Mouse (Mus musculus) right cerebral cortex, adult 18-20 months (tissue): ENCODE measurements around the gene Tmc3.

ENCODE experiments used
- DNase-seq: peaks from one replicate; pipeline ENCODE4 v3.0.0; 2022; ENCODE audit warnings: mixed read lengths

The Tmc3 gene

GRCm38 (mm10) chr7:83639084-83639483 is 54.4 kb downstream of the Tmc3 start:
- DNase-seq, result no peak

- DNase-seq, result no peak
Measured at GRCm38 (mm10) chr7:83640581-83640980, 55.9 kb downstream of the Tmc3 start.

DNA sequence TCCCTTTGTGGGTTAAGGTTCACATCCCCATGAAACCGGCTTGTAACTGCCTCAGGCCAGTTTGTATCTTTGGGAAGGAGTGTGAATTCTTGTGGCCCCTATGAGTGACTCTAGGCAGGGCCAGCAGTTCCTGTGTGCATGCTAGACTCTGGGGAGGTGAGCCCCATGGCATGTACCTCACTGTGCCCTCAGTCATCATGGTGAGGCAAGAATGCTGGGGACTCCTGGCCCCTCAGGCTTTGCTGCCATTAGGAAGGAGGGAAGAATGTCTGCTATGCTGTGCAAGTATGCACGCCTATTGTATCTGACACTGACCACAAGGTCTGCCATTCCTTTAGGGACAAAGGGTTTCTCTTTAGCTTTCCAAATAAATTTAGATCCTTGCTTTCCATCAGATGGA is 56.4 kb downstream of the Tmc3 start:
- no peak for DNase-seq

- DNase-seq, result no peak
Measured at GRCm38 (mm10) chr7:83643581-83643980, 58.9 kb downstream of the Tmc3 start.

GRCm38 (mm10) chr7:83644761-83645160 is 60.0 kb downstream of the Tmc3 start:
- no peak for DNase-seq

- no peak for DNase-seq
Measured at GRCm38 (mm10) chr7:83645476-83645875, 60.7 kb downstream of the Tmc3 start.

GRCm38 (mm10) chr7:83648807-83649206 is 64.1 kb downstream of the Tmc3 start:
- DNase-seq, result peak; percentile 31

DNA sequence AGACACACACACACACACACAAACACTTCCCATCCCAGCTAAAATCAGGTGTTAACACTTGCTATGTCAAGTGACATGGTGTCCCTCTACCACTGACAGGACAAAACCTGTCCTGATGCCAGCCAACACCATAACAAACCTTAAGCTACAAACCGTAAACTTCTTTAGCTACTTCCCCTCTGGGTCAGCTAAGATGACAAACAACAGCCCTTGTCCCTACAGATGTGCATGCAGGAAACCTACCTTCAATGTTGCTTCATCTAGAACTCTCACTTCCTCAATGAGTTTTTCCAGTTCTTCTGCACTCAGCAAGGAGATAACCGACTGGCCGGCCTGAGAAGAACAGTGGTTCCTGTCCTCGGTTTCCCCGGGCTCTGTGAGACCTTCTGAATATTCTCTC is 65.9 kb downstream of the Tmc3 start:
- no peak for DNase-seq

DNA sequence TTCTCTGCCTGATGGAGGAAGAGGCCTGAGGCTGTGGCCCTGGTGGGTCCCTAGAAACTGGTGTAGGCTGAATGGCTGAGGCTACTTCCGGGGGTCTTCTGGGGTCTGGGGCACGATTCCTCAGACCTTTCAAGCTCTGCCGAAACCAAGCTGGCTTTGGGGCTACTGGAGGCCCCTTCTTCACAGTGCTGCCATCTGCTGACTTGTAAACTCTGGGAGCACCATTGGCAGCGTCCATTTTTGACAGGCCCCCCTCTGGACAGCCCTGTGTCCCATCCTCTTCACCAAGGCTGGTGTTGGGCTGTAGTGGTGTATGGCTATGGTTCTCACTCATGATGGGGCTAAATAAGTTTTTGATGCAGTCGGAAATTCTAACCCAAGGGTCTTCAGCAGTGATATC is 67.8 kb downstream of the Tmc3 start:
- DNase-seq, result no peak

- DNase-seq, result no peak
Measured at GRCm38 (mm10) chr7:83653605-83654051, 68.9 kb downstream of the Tmc3 start.

DNA sequence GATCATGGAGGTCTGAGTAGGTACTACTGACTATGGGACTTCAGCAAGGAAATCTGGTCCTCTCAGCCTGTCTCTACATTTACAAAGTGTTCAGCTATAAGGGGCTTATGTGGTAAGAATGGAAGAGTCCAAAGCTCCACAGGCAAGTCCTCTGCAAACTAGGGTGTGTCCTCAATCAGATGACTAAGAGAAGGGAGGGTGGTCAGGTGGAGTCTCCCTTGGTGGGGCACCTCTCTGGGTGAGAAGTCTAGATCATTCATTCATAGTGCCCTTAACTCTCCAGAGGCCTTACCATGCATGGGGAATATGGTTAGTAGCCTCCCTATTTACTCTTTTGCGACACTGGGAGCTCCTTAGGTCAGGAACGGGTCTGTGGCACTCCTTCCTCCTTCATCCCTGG is 69.5 kb downstream of the Tmc3 start:
- no peak for DNase-seq

- DNase-seq, result no peak
Measured at GRCm38 (mm10) chr7:83654938-83655630, 70.4 kb downstream of the Tmc3 start.

- DNase-seq, result no peak
Measured at GRCm38 (mm10) chr7:83658716-83659115, 74.0 kb downstream of the Tmc3 start.

DNA sequence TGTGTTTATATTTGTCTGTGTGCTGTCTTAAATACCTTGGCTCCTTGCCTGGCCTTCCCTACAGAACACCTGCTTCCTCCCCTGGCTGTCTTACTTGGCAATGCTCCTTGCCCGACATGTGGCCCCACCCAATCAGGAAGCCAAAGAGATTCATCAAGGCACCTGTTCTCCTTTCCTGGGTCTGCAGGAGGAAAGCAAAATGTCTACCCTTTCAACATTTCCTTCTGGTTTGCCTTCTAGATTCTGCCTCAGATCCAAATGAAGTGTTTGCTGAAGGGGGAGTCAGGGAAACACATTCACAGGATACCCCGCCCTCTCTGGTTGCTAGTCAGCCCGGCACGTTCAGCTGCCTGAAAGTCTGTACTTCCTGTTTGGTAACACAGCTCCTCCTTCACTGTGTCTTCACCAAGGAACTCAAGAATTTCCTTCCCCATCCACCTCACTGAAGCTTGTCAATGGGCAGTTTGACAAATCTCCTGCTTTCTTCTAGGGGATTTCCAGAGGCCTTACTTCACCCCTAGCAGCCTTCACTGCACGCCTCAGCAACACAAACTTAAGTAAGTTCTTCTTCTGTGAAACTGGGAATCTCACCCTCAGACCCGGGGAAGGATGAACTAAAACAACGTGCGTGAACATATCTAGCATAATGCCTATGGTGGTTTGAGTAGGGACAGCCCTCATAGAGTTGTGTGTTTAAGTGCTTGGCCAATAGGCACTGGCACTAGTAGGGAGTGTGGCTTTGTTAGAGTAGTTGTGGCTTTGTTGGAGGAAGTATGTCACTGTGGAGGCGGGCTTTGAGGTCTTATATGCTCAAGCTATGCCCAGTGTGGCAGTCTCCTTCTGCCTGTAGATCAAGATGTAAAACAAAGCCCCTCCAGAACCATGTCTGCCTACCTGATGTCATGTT is 74.7 kb downstream of the Tmc3 start:
- no peak for DNase-seq

DNA sequence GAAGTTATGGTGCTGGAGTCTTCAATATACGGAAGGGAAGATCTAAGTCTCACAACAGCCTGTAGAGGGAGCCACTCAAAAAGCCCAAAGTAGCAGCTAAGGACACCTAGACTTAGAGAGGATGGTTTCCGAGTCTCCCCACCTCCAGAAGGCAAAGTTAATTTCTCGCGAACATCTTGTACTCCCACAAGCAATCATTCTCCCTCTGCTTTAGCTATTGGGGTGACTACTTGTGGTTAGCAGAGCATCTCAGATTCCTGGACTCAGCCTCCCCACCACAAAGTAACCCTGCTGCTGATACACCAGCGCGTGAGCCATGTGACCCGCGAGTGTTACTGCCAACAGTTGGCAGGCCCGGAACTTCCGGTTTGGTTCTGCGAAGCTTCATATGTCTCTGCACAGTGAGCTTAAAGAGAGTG is 75.6 kb downstream of the Tmc3 start:
- DNase-seq, result no peak

DNA sequence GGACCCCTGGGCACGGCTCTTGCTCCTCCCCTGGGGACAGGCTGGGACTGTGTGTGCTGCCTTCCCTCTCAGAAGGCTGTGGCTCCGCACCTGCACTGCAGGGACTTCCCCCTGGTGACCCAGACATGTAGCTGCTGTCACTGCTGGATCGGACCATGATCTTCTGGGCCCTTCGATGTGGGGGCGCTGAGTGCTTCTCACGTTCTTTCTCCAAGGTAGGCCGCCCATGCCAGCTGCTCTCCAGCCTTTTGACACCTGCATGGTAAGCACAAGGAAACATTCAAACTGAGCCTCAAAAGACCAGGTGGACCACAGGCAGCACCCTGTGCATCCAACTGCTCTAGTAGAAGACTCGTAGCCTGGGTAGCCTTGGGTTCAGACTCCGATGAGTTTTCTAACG is 76.3 kb downstream of the Tmc3 start:
- no peak for DNase-seq

DNA sequence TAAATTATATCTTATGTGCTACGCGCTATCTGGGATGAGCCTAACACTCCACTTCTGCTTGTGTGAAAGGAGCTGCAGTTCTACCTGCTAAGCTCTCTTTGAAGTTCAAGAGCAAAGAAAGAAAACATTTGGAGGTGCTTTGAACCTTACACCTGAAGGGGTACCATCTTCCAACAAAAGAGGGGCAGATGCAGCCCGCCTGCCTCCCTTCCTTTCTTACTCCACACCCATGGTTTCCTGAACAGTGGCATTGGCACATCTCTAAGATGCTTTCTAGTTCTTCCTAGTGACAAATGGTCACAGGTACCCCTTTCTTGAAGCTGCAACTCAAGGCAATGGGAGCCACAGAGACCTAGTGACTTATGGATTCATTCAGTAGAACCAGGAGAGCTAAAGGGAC is 77.0 kb downstream of the Tmc3 start:
- no peak for DNase-seq

- peak; percentile 17 for DNase-seq
Measured at GRCm38 (mm10) chr7:83662711-83663375, 78.1 kb downstream of the Tmc3 start.

DNA sequence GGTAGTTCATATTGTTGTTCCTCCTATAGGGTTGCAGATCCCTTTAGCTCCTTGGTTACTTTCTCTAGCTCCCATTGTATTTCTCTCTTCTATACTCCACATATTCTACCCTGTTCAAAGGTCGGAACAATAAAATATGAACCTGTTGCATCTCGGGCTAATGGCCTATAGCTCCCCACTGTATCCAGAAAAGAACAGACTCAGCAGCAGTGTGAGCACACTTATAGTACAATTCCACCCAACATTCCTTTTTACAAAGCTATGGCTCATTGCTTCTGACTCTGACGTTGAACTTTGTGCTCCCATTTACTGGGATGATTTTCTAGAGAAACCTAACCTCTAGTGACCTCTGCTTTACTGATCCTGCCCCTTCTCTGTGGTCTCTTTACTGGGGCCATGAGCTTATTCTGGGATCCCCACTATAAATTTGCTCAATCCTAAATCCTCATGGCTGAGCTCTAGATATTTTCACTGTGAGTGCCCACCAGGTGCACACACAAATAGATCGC is 81.4 kb downstream of the Tmc3 start:
- DNase-seq, result no peak

DNA sequence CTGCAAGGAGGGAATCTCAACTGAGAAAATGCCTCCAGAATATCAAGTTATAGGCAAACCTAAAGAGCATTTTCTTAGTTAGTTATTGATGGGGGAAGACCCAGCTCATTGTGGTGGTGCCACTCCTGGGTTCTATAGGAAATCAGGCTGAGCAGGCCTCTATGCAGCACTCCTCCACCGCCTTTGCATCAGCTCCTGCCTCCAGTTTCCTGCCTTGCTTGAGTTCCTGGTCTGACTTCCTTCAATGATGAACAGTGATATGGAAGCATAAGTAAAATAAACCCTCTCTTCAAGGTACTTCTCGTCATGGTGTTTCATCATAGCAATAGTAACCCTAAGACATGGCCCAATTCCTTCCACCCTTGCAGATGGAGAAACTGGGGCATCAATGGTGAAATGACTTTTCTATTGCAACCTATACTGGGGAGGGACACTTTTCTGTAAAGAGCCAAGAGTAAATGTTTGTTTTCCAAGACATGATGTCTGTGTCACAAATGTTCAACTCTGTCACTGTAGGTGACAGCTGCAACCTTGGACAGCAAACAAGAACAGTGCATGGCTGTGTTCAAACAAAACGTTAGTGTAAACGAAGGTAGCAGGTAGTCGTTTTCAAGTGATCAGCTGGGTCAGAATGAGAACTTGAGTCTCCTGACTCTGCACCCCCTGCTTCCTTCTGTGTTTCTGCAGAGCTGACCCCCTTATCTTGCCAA is 83.4 kb downstream of the Tmc3 start:
- no peak for DNase-seq

DNA sequence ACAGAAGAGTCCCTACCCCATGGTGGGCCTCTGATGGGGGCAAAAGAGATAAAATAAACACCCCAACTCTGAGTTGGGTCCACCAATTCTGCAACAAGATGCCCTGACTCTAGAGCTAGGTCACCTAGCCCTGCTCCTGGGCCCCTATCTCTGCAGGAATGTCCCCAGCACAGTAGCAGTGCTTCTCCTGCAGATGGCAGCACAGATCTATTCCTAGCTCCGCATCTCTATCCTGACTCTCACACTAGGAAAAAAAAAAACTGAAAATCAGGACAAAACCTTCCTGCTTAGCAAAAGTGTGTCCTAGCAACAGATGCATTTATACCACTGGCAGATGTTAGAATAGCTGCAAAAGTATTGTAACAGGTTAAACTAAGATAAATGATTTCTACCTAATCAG is 84.0 kb downstream of the Tmc3 start:
- peak; percentile 66 for DNase-seq

DNA sequence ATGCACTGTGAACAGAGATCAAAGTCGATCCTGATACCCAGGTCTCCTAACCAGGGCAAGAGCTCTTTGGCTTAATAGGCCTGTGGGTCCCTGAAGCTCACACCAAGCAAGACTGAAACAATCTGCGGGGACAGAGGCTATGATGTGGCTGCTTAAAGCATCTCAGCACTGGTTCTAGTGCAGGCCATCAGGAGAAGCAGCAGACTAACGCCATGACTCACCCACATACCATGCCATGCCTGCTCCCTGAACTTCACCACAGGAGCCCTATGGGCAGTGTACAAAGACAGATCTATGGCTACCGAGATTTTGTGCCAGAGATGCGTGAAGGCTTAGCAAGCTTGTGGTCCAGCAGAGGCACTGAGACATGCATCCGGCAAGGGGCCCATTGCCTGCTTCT is 86.8 kb downstream of the Tmc3 start:
- DNase-seq, result no peak
